Mouse (Mus musculus) E14TG2a.4 (cell line): ENCODE results near the gene Tnr.

Experiments
- CTCF ChIP-seq: conservative IDR thresholded peaks from 2 replicates; pipeline ENCODE4 v1.5.1; 2014; ENCODE audit warnings: low read length
- NANOG ChIP-seq: IDR thresholded peaks from 2 replicates; pipeline ENCODE4 v1.6.1; 2014; ENCODE audit warnings: borderline replicate concordance, low read length, mixed read lengths

DNA sequence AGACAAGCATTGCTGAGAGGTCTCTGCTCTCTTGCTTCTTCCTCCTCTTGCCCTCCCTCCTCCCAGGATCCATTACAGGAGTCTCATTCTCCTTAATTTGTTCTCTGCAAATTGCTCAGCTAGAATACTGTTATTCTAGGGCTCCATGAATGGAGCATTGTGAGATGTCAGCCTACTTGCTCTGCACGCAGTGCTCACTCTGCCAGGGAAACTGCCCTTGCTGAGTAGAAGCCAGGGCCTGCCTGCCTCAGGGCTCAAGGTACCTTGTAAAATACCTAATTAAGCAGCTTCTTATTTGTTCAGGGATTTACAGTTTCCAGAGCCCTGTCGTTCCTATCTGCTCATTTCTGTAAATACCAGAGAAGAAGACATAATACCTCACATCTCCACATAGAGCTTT is 240.3 kb downstream of the Tnr start:
- TF ChIP-seq CTCF = no peak
- TF ChIP-seq NANOG = no peak
